Mouse (Mus musculus) spleen, adult 2 months (tissue): ENCODE results near the gene Zfp74. TPM values are rescaled to one million over a fixed set of nuclear protein-coding genes. Genes with fewer than 3 reads are reported as not detected.

Experiments
- DNase-seq, 2 experiments: peaks; one replicate each; pipeline versions ENCODE4 v3.0.0 to v3.0.0-alpha.2; 2012 to 2021; ENCODE audit warnings: low spot score in 2 of 2, low read depth in 1 of 2
- H3K27ac ChIP-seq: fragments of 200-500 bp; 2 replicates; pipeline ENCODE4 v1.5.1; 2012; ENCODE audit warnings: low read length, inconsistent platforms; ENCODE audit not compliant: insufficient read depth
- H3K27me3 ChIP-seq: fragments of 200-500 bp; 2 replicates; pipeline ENCODE4 v1.6.1; 2012; ENCODE audit warnings: mild to moderate bottlenecking, moderate library complexity, low read length, inconsistent platforms; ENCODE audit not compliant: control insufficient read depth, insufficient read depth
- H3K36me3 ChIP-seq: fragments of 200-500 bp; 2 replicates; pipeline ENCODE4 v1.6.1; 2012; ENCODE audit warnings: mild to moderate bottlenecking, low read length, inconsistent platforms; ENCODE audit not compliant: control insufficient read depth, insufficient read depth
- H3K4me1 ChIP-seq: fragments of 200-500 bp; 2 replicates; pipeline ENCODE4 v1.6.1; 2011; ENCODE audit warnings: inconsistent platforms; ENCODE audit not compliant: control insufficient read depth, insufficient read depth, insufficient read length
- H3K4me3 ChIP-seq: fragments of 200-500 bp; 2 replicates; pipeline ENCODE4 v1.5.1; 2011; ENCODE audit warnings: mild to moderate bottlenecking, inconsistent platforms; ENCODE audit not compliant: insufficient read depth, insufficient read length; ENCODE audit errors: extremely low read depth
- CTCF ChIP-seq: fragments of 200-500 bp; IDR thresholded peaks from 2 replicates; pipeline ENCODE4 v1.5.1; 2011; ENCODE audit warnings: mild to moderate bottlenecking, inconsistent platforms; ENCODE audit not compliant: insufficient read depth, insufficient read length, insufficient replicate concordance; ENCODE audit errors: extremely low read depth
- POLR2A ChIP-seq: fragments of 200-500 bp; IDR thresholded peaks from 2 replicates; pipeline ENCODE4 v1.6.1; 2011; ENCODE audit warnings: low read depth, low read length, inconsistent platforms
- WGBS: fragments of 180-500 bp; shearing (Covaris S2); methylation state at CpG from one replicate; pipeline ENCODE4 v1.1.7; 2018; 5-methylcytosine and 5-hydroxymethylcytosine counted together
- polyA plus RNA-seq: library from polyadenylated mRNA; depleted of rRNA; stranded (reverse); fragments of >200 nt; gene quantifications from 2 replicates; pipeline ENCODE4 v1.2.3, GENCODE M21; 2012

Zfp74 gene
- polyA plus RNA-seq, 1 experiment, result 4.0 TPM

DNA sequence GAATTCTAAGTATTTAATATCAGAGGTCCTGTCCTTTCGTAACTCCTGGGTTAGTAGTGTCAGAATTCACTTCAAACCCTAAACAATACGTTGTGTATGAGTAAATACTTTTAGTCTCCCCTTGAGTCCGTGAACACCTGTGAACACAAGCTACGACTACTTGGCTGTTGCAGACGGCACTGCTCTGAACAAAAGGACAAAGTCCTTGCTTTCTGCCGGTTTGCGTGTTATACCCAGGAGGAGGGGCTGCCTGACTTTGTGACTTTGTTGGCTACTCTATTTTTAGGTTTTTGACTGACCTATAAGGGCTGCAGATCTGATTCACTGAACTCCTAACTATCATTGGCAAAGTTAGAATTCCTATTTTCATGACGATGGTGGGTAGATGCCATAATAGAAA lies 32.2 kb upstream of the Zfp74 start:
- H3K4me1 ChIP-seq, result no peaks in the 10 kb centered on the region; the same call in none of the 2 replicates
- TF ChIP-seq CTCF, result no peak
- TF ChIP-seq POLR2A, result no peak
- DNase-seq, result no peak
- H3K27ac ChIP-seq, result no peak overlapping the region
- H3K36me3 ChIP-seq, result peaks cover 6% of the 10 kb centered on the region
- 96% methylated on average over 8 of the region's 8 CpGs for WGBS
- no peak overlapping the region for H3K4me3 ChIP-seq
- no peaks in the 10 kb centered on the region for H3K27me3 ChIP-seq

DNA sequence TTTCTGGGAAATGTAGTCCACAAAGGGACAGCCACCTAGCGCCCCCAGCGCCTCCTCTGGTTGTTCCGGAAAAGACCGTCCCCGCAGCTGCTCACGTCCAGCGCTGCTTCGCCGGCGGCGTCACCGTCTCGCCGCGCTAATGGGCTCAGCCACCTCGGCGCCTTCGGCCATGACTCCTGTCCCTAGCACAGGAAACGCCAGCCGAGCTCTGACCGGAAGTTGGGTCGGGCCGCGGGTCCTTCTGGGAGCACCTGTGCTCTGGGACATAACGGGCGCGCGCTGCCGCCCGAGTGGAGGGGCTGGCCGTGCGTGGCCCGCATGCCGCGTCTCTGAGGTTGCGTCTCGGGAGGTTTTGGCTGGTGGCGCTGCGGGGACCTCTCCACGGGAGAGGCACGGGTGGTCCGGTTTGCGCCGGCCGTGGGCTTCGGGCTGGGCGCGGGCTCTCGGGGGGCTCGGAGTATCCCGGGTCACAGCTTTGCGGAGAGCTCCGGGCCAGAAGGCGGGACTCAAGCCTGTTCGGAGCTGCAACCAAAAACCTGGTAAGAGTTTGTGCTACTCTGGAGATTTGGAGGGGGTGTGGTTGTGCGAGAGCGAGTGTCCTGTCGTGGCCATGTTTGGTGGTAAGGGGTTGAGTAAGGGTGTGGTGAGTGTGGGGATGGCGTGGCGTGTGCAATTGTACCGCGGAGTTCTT lies 29.9 kb upstream of the Zfp74 start, which contains the start of gene Zfp568:
Gene Zfp568 (plus strand): TSS at position 266 of the 691 bp plus-strand sequence.
- peaks cover 1% of the 10 kb centered on the region; the same call in 1 of the 2 replicates for H3K36me3 ChIP-seq
- H3K27ac ChIP-seq, result peak within 1 kb of the TSS; percentile 83
- TF ChIP-seq POLR2A (peak; percentile 86), CTCF (peak; percentile 51; the same call in 1 of the 2 replicates)
- H3K4me3 ChIP-seq, result peak within 1 kb of the TSS; percentile 67
- no peaks in the 10 kb centered on the region; the same call in 1 of the 2 replicates for H3K4me1 ChIP-seq
- DNase-seq, result peak; percentile 53 to 86
- no peaks in the 10 kb centered on the region for H3K27me3 ChIP-seq
- WGBS, result under 1% methylated on average over 62 of the region's 62 CpGs

DNA sequence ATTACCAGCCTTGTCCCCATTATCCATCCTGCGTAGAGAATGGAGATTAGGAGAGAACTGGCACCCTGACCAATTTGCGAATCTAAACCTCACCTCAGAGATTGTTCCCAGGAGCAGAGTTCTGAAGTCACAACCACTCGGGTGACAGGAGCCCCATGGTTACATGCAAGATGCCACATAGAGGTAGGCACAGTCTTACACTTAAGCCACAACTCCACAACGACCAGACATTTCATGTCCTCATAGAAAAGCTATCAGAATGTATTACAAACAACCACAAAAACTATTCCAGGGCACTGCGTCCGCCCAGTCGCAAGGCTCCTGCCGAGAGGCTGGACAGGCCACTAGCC lies 29.4 kb upstream of the Zfp74 start:
- H3K36me3 ChIP-seq, result peaks cover 1% of the 10 kb centered on the region; the same call in 1 of the 2 replicates
- H3K27me3 ChIP-seq, result no peaks in the 10 kb centered on the region
- 3% methylated on average over 8 of the region's 8 CpGs for WGBS
- peak overlapping the region; percentile 83 for H3K27ac ChIP-seq
- H3K4me3 ChIP-seq, result peak overlapping the region; percentile 67
- no peak for TF ChIP-seq POLR2A
- no peaks in the 10 kb centered on the region; the same call in 1 of the 2 replicates for H3K4me1 ChIP-seq
- DNase-seq, result no peak

DNA sequence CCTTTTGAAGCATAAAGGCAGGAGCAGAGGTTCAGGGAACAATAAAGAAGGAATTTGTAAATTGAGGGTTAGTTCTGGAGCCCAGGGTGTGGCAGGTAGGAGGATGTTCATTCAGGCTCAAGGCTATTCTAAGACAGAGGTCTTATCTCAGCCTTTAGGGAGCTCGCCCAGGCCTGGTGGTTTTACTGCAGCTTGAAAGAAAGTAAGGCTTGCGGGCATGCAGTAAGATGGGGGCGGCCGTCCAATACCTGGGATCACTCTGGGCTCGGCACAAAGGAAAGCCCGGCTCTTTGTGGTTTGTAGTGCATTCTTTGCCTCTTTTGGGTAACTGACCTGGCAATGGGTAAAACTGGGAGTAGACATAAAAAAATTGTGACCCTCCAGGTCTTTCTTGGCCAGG lies 29.0 kb upstream of the Zfp74 start:
- Histone ChIP-seq H3K27ac (peak overlapping the region; percentile 83; the same call in 1 of the 2 replicates), H3K4me1 (no peaks in the 10 kb centered on the region; the same call in 1 of the 2 replicates), H3K4me3 (peak overlapping the region; percentile 67; the same call in 1 of the 2 replicates), H3K36me3 (no peaks in the 10 kb centered on the region; the same call in 1 of the 2 replicates), H3K27me3 (no peaks in the 10 kb centered on the region)
- peak in 1 of 2 experiments; percentile 5 for DNase-seq
- TF ChIP-seq CTCF, result no peak
- no peak for TF ChIP-seq POLR2A
- WGBS, result 65% methylated on average over 6 of the region's 6 CpGs

DNA sequence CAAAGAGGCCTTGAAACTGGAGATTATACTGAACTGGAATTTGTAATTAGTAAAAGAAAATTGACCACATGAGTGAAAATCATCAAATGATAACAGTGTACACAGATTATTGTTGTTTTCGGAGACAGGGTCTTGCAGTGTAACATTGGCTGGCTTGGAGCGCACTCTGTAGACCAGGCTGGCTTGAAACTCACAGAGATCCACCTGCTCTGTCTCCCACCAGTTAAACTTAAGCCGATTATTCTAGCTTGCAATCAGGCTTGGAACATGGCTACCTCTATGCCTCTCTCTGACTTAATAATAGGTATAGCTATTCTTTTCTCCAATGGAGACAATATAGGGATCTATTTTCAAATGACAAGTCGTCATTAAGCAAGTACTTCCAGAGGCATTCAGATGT lies 28.5 kb upstream of the Zfp74 start:
- no peaks in the 10 kb centered on the region; the same call in 1 of the 2 replicates for H3K36me3 ChIP-seq
- no peak for DNase-seq
- no peaks in the 10 kb centered on the region for H3K27me3 ChIP-seq
- no peak overlapping the region for H3K4me3 ChIP-seq
- TF ChIP-seq CTCF, result no peak
- no peak for TF ChIP-seq POLR2A
- 94% methylated on average over 4 of the region's 4 CpGs for WGBS
- H3K27ac ChIP-seq, result no peak overlapping the region
- no peaks in the 10 kb centered on the region; the same call in 1 of the 2 replicates for H3K4me1 ChIP-seq

DNA sequence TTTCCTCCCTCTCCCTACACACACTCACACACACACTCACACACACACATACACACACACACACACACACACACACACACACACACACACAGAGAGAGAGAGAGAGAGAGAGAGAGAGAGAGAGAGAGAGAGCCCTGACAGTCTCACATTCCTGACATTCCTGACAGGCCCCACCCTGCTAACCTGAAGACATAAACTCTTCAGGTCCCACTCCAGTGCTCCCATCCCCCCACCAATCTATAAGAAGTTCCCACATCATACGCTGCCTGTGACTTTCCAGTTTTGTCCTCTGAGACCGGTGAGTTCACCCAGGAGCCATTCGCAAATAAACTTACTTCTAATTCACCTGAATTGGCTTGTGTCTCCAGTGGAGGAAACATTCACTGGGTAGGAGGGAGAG lies 28.0 kb upstream of the Zfp74 start:
- DNase-seq, result no peak
- Histone ChIP-seq H3K4me1 (no peaks in the 10 kb centered on the region; the same call in 1 of the 2 replicates), H3K4me3 (no peak overlapping the region), H3K27ac (no peak overlapping the region), H3K27me3 (no peaks in the 10 kb centered on the region), H3K36me3 (no peaks in the 10 kb centered on the region)
- no peak for TF ChIP-seq CTCF
- no peak for TF ChIP-seq POLR2A
- 95% methylated on average over 3 of the region's 3 CpGs for WGBS

DNA sequence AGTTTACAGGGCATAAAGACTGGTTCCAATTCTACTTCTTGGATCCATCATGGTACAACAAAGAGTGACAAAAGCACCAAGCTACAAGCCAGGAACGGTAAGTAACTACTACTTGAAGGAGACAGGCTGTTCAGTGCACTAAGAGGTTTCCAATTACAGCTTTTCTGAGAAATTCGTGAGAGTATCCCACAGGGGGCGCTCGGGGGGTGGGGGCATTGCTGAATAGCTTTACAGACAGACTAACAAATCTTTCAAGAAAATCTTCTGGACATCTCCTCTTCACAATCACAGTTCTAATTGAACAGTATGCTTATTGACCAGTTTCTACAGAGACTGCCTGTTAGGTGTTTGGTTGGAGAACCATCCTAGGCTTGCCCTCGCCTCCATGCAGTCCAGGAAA lies 27.6 kb upstream of the Zfp74 start:
- 60% methylated on average over 5 of the region's 5 CpGs for whole genome bisulfite sequencing
- Histone ChIP-seq H3K4me3 (no peak overlapping the region), H3K27me3 (no peaks in the 10 kb centered on the region), H3K4me1 (no peaks in the 10 kb centered on the region; the same call in 1 of the 2 replicates), H3K27ac (no peak overlapping the region), H3K36me3 (no peaks in the 10 kb centered on the region)
- no peak for DNase-seq
- no peak for TF ChIP-seq POLR2A
- no peak for TF ChIP-seq CTCF
